Mouse (Mus musculus) heart, adult 2 months (tissue): ENCODE data around the gene Pja2.

Experiments
- CTCF ChIP-seq: fragments of 200-600 bp; IDR thresholded peaks from 2 replicates; pipeline ENCODE4 v1.8.1; 2022; ENCODE audit warnings: antibody characterized with exemption, mild to moderate bottlenecking, moderate library complexity
- POLR2A ChIP-seq: fragments of 200-500 bp; IDR thresholded peaks from 2 replicates; pipeline ENCODE4 v1.6.1; 2011; ENCODE audit warnings: mild to moderate bottlenecking, low read depth, low read length, control low read depth; ENCODE audit not compliant: insufficient read depth

- TF ChIP-seq POLR2A (no peak), CTCF (peak; percentile 58)
Observed at GRCm38 (mm10) chr17:64231172-64231571, 100.5 kb downstream of the Pja2 start.
